Mouse (Mus musculus) MEL (cell line): ENCODE results near the gene Adarb1. TPM values are rescaled to one million over a fixed set of nuclear protein-coding genes. Genes with fewer than 3 reads are reported as not detected.

Experiments
- DNase-seq: peaks from one replicate; pipeline ENCODE4 v3.0.0; 2011; ENCODE audit warnings: low read depth, low spot score
- H3K27ac ChIP-seq: 2 replicates; pipeline ENCODE4 v1.5.1; 2012; ENCODE audit warnings: low read depth, mild to moderate bottlenecking, control low read depth, low read length, moderate library complexity; ENCODE audit not compliant: control insufficient read depth
- H3K27me3 ChIP-seq, 2 experiments: fragments of 150-350 bp in 1 of 2; sonication (generic) in 1 of 2; 2 replicates each; pipeline ENCODE4 v1.6.1; 2012; ENCODE audit warnings: low read length in 2 of 2, mild to moderate bottlenecking in 2 of 2, improper control_type of control experiment in 1 of 2, moderate library complexity in 1 of 2; ENCODE audit not compliant: insufficient read depth in 2 of 2, control insufficient read depth in 1 of 2
- H3K36me3 ChIP-seq, 2 experiments: 2 replicates each; pipeline ENCODE4 v1.6.1; 2012 to 2014; ENCODE audit warnings: low read length in 2 of 2, improper control_type of control experiment in 1 of 2, inconsistent platforms in 1 of 2, mild to moderate bottlenecking in 1 of 2; ENCODE audit not compliant: insufficient read depth in 2 of 2, control insufficient read depth in 1 of 2
- H3K4me1 ChIP-seq, 2 experiments: fragments of 150-350 bp in 1 of 2; sonication (generic) in 1 of 2; 2 replicates each; pipeline ENCODE4 v1.6.1; 2012; ENCODE audit warnings: low read length in 2 of 2, improper control_type of control experiment in 1 of 2, mild to moderate bottlenecking in 1 of 2; ENCODE audit not compliant: insufficient read depth in 2 of 2, control insufficient read depth in 1 of 2
- H3K4me3 ChIP-seq, 2 experiments: fragments of 150-350 bp in 1 of 2; sonication (generic) in 1 of 2; 2 replicates each; pipeline ENCODE4 v1.5.1; 2012; ENCODE audit warnings: low read depth in 2 of 2, low read length in 2 of 2, mild to moderate bottlenecking in 2 of 2, moderate library complexity in 2 of 2, control low read depth in 1 of 2, improper control_type of control experiment in 1 of 2; ENCODE audit not compliant: control insufficient read depth in 1 of 2, insufficient read depth in 1 of 2
- H3K79me2 ChIP-seq: 2 replicates; pipeline ENCODE4 v1.6.1; 2012; ENCODE audit warnings: mild to moderate bottlenecking, low read length, moderate library complexity; ENCODE audit not compliant: control insufficient read depth, poor library complexity, insufficient read depth
- H3K9ac ChIP-seq: 2 replicates; pipeline ENCODE4 v1.6.1; 2012; ENCODE audit warnings: low read depth, mild to moderate bottlenecking, control low read depth, low read length, moderate library complexity; ENCODE audit not compliant: control insufficient read depth, poor library complexity, severe bottlenecking
- H3K9me3 ChIP-seq: fragments of 150-350 bp; sonication (generic); replicated peaks from 2 replicates; pipeline ENCODE4 v1.6.1; 2012; ENCODE audit warnings: mild to moderate bottlenecking, low read length, improper control_type of control experiment, moderate library complexity; ENCODE audit not compliant: insufficient read depth
- CHD1 ChIP-seq: IDR thresholded peaks from 2 replicates; pipeline ENCODE4 v1.6.1; 2012; ENCODE audit warnings: low read depth, mild to moderate bottlenecking, inconsistent platforms, low read length, improper control_type of control experiment
- CTCF ChIP-seq, 3 experiments: IDR thresholded peaks in 2 of 3; conservative IDR thresholded peaks in 1 of 3; 2 replicates each; pipeline ENCODE4 v1.5.1; 2011 to 2012; ENCODE audit warnings: low read length in 3 of 3, low read depth in 2 of 3, mild to moderate bottlenecking in 2 of 3, improper control_type of control experiment in 1 of 3, inconsistent platforms in 1 of 3, mixed read lengths in 1 of 3, moderate library complexity in 1 of 3; ENCODE audit not compliant: control insufficient read depth in 1 of 3, insufficient read depth in 1 of 3, poor library complexity in 1 of 3, severe bottlenecking in 1 of 3
- E2F4 ChIP-seq: IDR thresholded peaks from 2 replicates; pipeline ENCODE4 v1.6.1; 2011; ENCODE audit warnings: low read depth, low read length, improper control_type of control experiment, borderline replicate concordance
- ETS1 ChIP-seq: IDR thresholded peaks from 2 replicates; pipeline ENCODE4 v1.6.1; 2012; ENCODE audit warnings: low read depth, mild to moderate bottlenecking, inconsistent platforms, low read length, improper control_type of control experiment, moderate library complexity
- KAT2A ChIP-seq: conservative IDR thresholded peaks from 2 replicates; pipeline ENCODE4 v1.6.1; 2012; ENCODE audit warnings: low read depth, low read length, improper control_type of control experiment, inconsistent platforms
- MAX ChIP-seq: IDR thresholded peaks from 2 replicates; pipeline ENCODE4 v1.6.1; 2011; ENCODE audit warnings: low read length, improper control_type of control experiment
- MXI1 ChIP-seq: IDR thresholded peaks from 2 replicates; pipeline ENCODE4 v1.6.1; 2011; ENCODE audit warnings: mild to moderate bottlenecking, low read depth, low read length, improper control_type of control experiment
- NRF1 ChIP-seq: IDR thresholded peaks from 2 replicates; pipeline ENCODE4 v1.6.1; 2014; ENCODE audit warnings: low read depth, mild to moderate bottlenecking, inconsistent platforms, low read length, improper control_type of control experiment, moderate library complexity; ENCODE audit not compliant: poor library complexity, insufficient read depth, severe bottlenecking
- POLR2A ChIP-seq, 2 experiments: IDR thresholded peaks; 2 replicates each; pipeline ENCODE4 v1.6.1; 2011 to 2012; ENCODE audit warnings: low read length in 2 of 2, mild to moderate bottlenecking in 2 of 2, control low read depth in 1 of 2, improper control_type of control experiment in 1 of 2, low read depth in 1 of 2, moderate library complexity in 1 of 2; ENCODE audit not compliant: control insufficient read depth in 1 of 2, insufficient read depth in 1 of 2, poor library complexity in 1 of 2
- RAD21 ChIP-seq: IDR thresholded peaks from 2 replicates; pipeline ENCODE4 v1.6.1; 2011; ENCODE audit warnings: mild to moderate bottlenecking, low read depth, low read length, improper control_type of control experiment
- SMC3 ChIP-seq: IDR thresholded peaks from 2 replicates; pipeline ENCODE4 v1.6.1; 2011; ENCODE audit warnings: low read depth, low read length, improper control_type of control experiment
- UBTF ChIP-seq: IDR thresholded peaks from 2 replicates; pipeline ENCODE4 v1.6.1; 2012; ENCODE audit warnings: low read depth, mild to moderate bottlenecking, inconsistent platforms, low read length, improper control_type of control experiment, moderate library complexity, borderline replicate concordance; ENCODE audit not compliant: insufficient read depth
- USF1 ChIP-seq: IDR thresholded peaks from 2 replicates; pipeline ENCODE4 v1.6.1; 2014; ENCODE audit warnings: low read depth, mild to moderate bottlenecking, inconsistent platforms, low read length, improper control_type of control experiment, moderate library complexity
- USF2 ChIP-seq, 2 experiments: IDR thresholded peaks; 2 replicates each; pipeline ENCODE4 v1.6.1; 2011 to 2012; ENCODE audit warnings: improper control_type of control experiment in 2 of 2, low read length in 2 of 2, borderline replicate concordance in 1 of 2, inconsistent platforms in 1 of 2, low read depth in 1 of 2, mild to moderate bottlenecking in 1 of 2; ENCODE audit not compliant: insufficient read depth in 1 of 2
- ZNF384 ChIP-seq: IDR thresholded peaks from 2 replicates; pipeline ENCODE4 v1.6.1; 2012; ENCODE audit warnings: low read depth, mild to moderate bottlenecking, inconsistent platforms, low read length, improper control_type of control experiment
- polyA plus RNA-seq, 2 experiments: library from polyadenylated mRNA; stranded (reverse) in 1 of 2; unstranded in 1 of 2; fragments of >175 nt in 1 of 2; fragments of >200 nt in 1 of 2; gene quantifications; 2 replicates each; pipeline versions ENCODE4 v1.2.1 to v1.2.4; 2012; ENCODE audit warnings: low replicate concordance in 2 of 2, low read depth in 1 of 2; ENCODE audit not compliant: insufficient read length in 2 of 2, insufficient read depth in 1 of 2, missing spikeins in 1 of 2
- total RNA-seq: library from RNA; depleted of rRNA; stranded (reverse); fragments of 300-350 nt; gene quantifications from 2 replicates; pipeline ENCODE4 v1.2.3, GENCODE M21; 2012

Gene Adarb1
- total and polyA plus RNA-seq, 3 experiments = 2.4 to 3.8 TPM; not detected in 1

DNA sequence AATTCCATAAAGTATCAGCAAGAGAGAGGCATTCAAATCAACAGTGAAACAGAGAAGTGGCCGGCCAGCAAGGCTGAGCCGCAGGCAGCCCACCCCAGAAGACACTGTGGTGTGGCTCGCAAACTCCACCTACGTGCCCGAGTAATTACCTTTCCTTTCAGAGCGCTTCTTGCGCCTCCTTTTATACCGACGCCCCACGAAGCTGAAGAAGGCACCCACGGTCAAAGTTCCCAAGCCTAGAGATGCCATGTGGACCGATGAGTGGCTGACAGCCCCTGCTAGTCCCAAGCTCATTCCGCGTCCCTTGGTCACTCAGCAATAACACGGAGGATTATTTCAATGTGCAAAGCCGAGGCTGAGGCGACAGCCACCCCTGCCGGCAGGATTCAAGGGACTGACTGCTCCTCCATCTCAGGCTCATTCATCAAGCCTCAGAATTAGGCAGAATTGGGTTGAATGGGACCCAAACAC lies 78.2 kb downstream of the Adarb1 start:
- Histone ChIP-seq H3K27me3 (no peaks in the 10 kb centered on the region; a peak in 2 of 4 replicates), H3K4me1 (no peaks in the 10 kb centered on the region), H3K79me2 (no peaks in the 10 kb centered on the region), H3K9me3 (no peaks in the 10 kb centered on the region), H3K27ac (no peak overlapping the region), H3K9ac (no peak overlapping the region), H3K36me3 (no peaks in the 10 kb centered on the region), H3K4me3 (no peak overlapping the region)
- no peak for DNase-seq
- TF ChIP-seq MXI1 (no peak), UBTF (no peak), E2F4 (no peak), USF1 (no peak), USF2 (IDR thresholded peaks at IDR 0.05; ENCODE audit: borderline replicate concordance in 1 of 2, insufficient read depth in 1 of 2, low read depth in 1 of 2, low read length in 2 of 2) (no peak)

DNA sequence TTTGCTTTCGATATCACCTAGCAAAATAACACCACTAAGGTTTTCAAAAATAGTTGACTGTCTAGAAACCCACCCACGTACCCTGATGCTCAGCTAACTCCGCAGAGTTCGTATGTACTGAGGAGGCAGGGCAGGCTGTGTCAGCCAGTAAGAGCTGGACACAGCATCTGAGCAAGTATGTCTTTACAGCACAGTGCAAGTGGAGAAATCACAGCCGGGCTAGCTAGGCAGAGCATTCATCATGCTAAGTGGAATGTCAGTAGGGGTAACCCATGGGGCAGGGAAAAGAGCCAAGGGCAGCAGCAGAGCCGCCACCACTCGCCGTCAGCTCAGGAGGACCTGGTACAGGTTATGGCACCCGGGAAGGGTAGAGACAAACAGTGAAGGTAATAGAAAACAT lies 84.6 kb downstream of the Adarb1 start:
- Histone ChIP-seq H3K4me1 (no peaks in the 10 kb centered on the region), H3K27ac (no peak overlapping the region), H3K36me3 (no peaks in the 10 kb centered on the region)
- no peak for TF ChIP-seq SMC3
- TF ChIP-seq CTCF (IDR thresholded peaks at IDR 0.05 in 2 of 3, conservative IDR thresholded peaks at IDR 0.05 in 1 of 3; ENCODE audit: control insufficient read depth in 1 of 3, insufficient read depth in 1 of 3, low read depth in 2 of 3, low read length in 3 of 3, poor library complexity in 1 of 3, severe bottlenecking in 1 of 3) = no peak
- TF ChIP-seq POLR2A (IDR thresholded peaks at IDR 0.05; ENCODE audit: control insufficient read depth in 1 of 2, insufficient read depth in 1 of 2, low read depth in 1 of 2, low read length in 2 of 2, poor library complexity in 1 of 2) = no peak
- no peak for TF ChIP-seq USF2 (IDR thresholded peaks at IDR 0.05; ENCODE audit: borderline replicate concordance in 1 of 2, insufficient read depth in 1 of 2, low read depth in 1 of 2, low read length in 2 of 2)
- no peak for TF ChIP-seq KAT2A
- TF ChIP-seq NRF1 = no peak
- no peak for TF ChIP-seq ZNF384
- TF ChIP-seq MAX = no peak
- no peak for TF ChIP-seq CHD1
- TF ChIP-seq ETS1 = no peak
- TF ChIP-seq RAD21 = no peak
- TF ChIP-seq, all 39 proteins: peak for 0
- H3K79me2 ChIP-seq = no peaks in the 10 kb centered on the region
- H3K27me3 ChIP-seq = no peaks in the 10 kb centered on the region; a peak in 1 of 4 replicates
- no peaks in the 10 kb centered on the region for H3K9me3 ChIP-seq
- DNase-seq = no peak
- H3K4me3 ChIP-seq = no peak overlapping the region
- H3K9ac ChIP-seq = no peak overlapping the region
